Mouse (Mus musculus) embryonic fibroblast, embryonic 13.5 days (primary cell): ENCODE measurements at regions not wholly inside any gene's neighbourhood (a gene's known extent, or its start where the extent isn't known, plus 50 kb on each side); places are given as distances from the start of the nearest gene placed in this dataset.

Source experiments
- CTCF ChIP-seq: IDR thresholded peaks from 2 replicates; pipeline ENCODE4 v1.5.1; 2011; ENCODE audit warnings: mild to moderate bottlenecking, control low read depth, low read length, moderate library complexity, borderline replicate concordance; ENCODE audit not compliant: insufficient read depth
- POLR2A ChIP-seq: IDR thresholded peaks from 2 replicates; pipeline ENCODE4 v1.6.1; 2011; ENCODE audit warnings: low read depth, mild to moderate bottlenecking, control low read depth, low read length, moderate library complexity

DNA sequence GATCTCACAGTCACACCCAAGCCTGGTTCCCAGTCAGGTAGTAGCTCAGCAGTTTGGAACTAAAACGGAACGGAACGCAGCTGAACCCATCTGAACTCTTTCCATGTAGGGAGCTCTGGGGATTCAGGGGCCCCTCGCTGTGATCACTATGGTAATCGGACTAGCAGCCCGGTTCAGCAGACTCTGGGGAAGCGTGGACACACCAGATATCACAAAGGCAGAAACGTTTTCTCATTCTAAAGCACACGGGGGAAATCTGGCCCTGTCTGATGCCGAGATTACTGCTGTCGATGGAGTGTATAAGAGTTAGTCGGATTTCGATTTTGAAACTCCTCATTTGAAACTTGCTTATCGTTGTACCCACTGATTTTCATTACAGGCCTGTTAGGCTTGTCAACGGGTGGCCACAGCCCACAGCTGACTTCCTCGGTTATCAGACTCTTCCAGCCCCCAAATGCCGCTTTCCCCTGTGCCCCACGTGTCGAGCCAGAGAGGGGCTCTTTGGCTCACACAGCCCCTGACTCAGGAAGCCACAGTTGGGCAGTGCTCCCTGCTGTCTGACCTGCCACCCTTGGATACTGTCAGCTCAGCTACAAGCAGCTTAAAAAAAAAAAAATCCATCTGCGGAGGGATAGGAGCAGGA is 207.8 kb upstream of the Cnr1 start:
- no peak for TF ChIP-seq CTCF
- no peak for TF ChIP-seq POLR2A
